Mouse (Mus musculus) heart, embryonic 14.5 days (tissue): Measurements from ENCODE around the gene Gm21983. TPM values are rescaled to one million over a fixed set of nuclear protein-coding genes. Genes with fewer than 3 reads are reported as not detected.

ENCODE experiments used
- ATAC-seq: fragments of 200-750 bp; cut with Nextera tagmentation; 2 replicates; pipeline ENCODE4 v1.8.0; 2017; ENCODE audit warnings: low read depth, moderate TSS enrichment; ENCODE audit not compliant: insufficient number of reproducible peaks, insufficient read depth, low FRiP score
- H3K27ac ChIP-seq, 2 experiments: fragments of 200-500 bp in 1 of 2; fragments of 300-500 bp in 1 of 2; sonication (generic) in 1 of 2; replicated peaks in 1 of 2; 2 replicates each; pipeline ENCODE4 v1.5.1; 2012 to 2014; ENCODE audit warnings: low read depth in 2 of 2, low read length in 2 of 2, control low read depth in 1 of 2, mild to moderate bottlenecking in 1 of 2, mixed read lengths in 1 of 2; ENCODE audit not compliant: control insufficient read depth in 1 of 2, insufficient read depth in 1 of 2
- H3K27me3 ChIP-seq: fragments of 300-500 bp; sonication (generic); 2 replicates; pipeline ENCODE4 v1.6.1; 2014; ENCODE audit warnings: mild to moderate bottlenecking, low read length, control low read depth; ENCODE audit not compliant: control insufficient read depth, insufficient read depth
- H3K36me3 ChIP-seq: fragments of 300-500 bp; sonication (generic); 2 replicates; pipeline ENCODE4 v1.6.1; 2014; ENCODE audit warnings: mild to moderate bottlenecking, control low read depth, low read length, mixed read lengths; ENCODE audit not compliant: control insufficient read depth, insufficient read depth
- H3K4me1 ChIP-seq, 2 experiments: fragments of 200-500 bp in 1 of 2; fragments of 300-500 bp in 1 of 2; sonication (generic) in 1 of 2; 2 replicates each; pipeline ENCODE4 v1.6.1; 2012 to 2014; ENCODE audit warnings: low read length in 2 of 2, control low read depth in 1 of 2, mixed read lengths in 1 of 2; ENCODE audit not compliant: control insufficient read depth in 2 of 2, insufficient read depth in 2 of 2
- H3K4me2 ChIP-seq: fragments of 300-500 bp; sonication (generic); 2 replicates; pipeline ENCODE4 v1.6.1; 2014; ENCODE audit warnings: mild to moderate bottlenecking, low read length
- H3K4me3 ChIP-seq, 2 experiments: fragments of 200-500 bp in 1 of 2; fragments of 300-500 bp in 1 of 2; sonication (generic) in 1 of 2; 2 replicates each; pipeline ENCODE4 v1.5.1; 2012 to 2014; ENCODE audit warnings: low read length in 2 of 2, mild to moderate bottlenecking in 2 of 2, control low read depth in 1 of 2, low read depth in 1 of 2, moderate library complexity in 1 of 2; ENCODE audit not compliant: control insufficient read depth in 1 of 2, insufficient read depth in 1 of 2
- H3K9ac ChIP-seq: fragments of 300-500 bp; sonication (generic); 2 replicates; pipeline ENCODE4 v1.6.1; 2014; ENCODE audit warnings: mild to moderate bottlenecking, low read length
- H3K9me3 ChIP-seq: fragments of 300-500 bp; sonication (generic); 2 replicates; pipeline ENCODE4 v1.6.1; 2016; ENCODE audit warnings: low read length, control low read depth; ENCODE audit not compliant: control insufficient read depth
- WGBS: fragments of 180-500 bp; shearing (Covaris S2); extraction: QIAGEN DNeasy Blood & Tissue Kit; methylation state at CpG from one replicate; pipeline ENCODE4 v1.1.7; 2014; 5-methylcytosine and 5-hydroxymethylcytosine counted together
- polyA plus RNA-seq: library from polyadenylated mRNA; unstranded; fragments of >200 nt; fragmentation: Nextera tagmentation; extraction: Ambion mirVana; gene quantifications from 2 replicates; pipeline ENCODE4 v1.2.1, GENCODE M21; 2014

Gm21983 gene
- polyA plus RNA-seq, 1 experiment from 2014 or later = not detected

- no peak overlapping the region for H3K9ac ChIP-seq
- no peaks in the 10 kb centered on the region for H3K36me3 ChIP-seq
- 64% methylated on average over 2 of the region's 2 CpGs for WGBS
- H3K9me3 ChIP-seq = no peaks in the 10 kb centered on the region
- H3K4me2 ChIP-seq = no peak overlapping the region
- no peak for ATAC-seq
- H3K27ac ChIP-seq = no peak overlapping the region
- H3K4me3 ChIP-seq = no peak overlapping the region
- H3K4me1 ChIP-seq = peaks cover 0 to 3% of the 10 kb centered on the region in 2 experiments; a peak in 1 of 4 replicates
- H3K27me3 ChIP-seq = no peaks in the 10 kb centered on the region
These were observed 49.5 kb downstream of the Gm21983 start for GRCm38 (mm10) chr7:27131387-27131786.

GRCm38 (mm10) chr7:27130521-27131370 lies 50.1 kb downstream of the Gm21983 start:
- no peaks in the 10 kb centered on the region for H3K36me3 ChIP-seq
- no peaks in the 10 kb centered on the region for H3K27me3 ChIP-seq
- H3K4me2 ChIP-seq = no peak overlapping the region
- no peaks in the 10 kb centered on the region for H3K9me3 ChIP-seq
- no peak for ATAC-seq
- WGBS = 83% methylated on average over 22 of the region's 22 CpGs
- H3K4me1 ChIP-seq = peaks cover 0 to 3% of the 10 kb centered on the region in 2 experiments; a peak in 1 of 4 replicates
- no peak overlapping the region for H3K27ac ChIP-seq
- H3K4me3 ChIP-seq = no peak overlapping the region
- no peak overlapping the region for H3K9ac ChIP-seq

GRCm38 (mm10) chr7:27129811-27130210 lies 51.1 kb downstream of the Gm21983 start:
- Histone ChIP-seq H3K9ac (no peak overlapping the region), H3K36me3 (no peaks in the 10 kb centered on the region), H3K4me3 (no peak overlapping the region), H3K4me1 (peaks cover 0 to 3% of the 10 kb centered on the region in 2 experiments; a peak in 1 of 4 replicates), H3K27ac (no peak overlapping the region), H3K4me2 (no peak overlapping the region), H3K27me3 (no peaks in the 10 kb centered on the region), H3K9me3 (no peaks in the 10 kb centered on the region)
- WGBS = 83% methylated on average over 12 of the region's 12 CpGs
- no peak for ATAC-seq

GRCm38 (mm10) chr7:27128946-27129345 lies 51.9 kb downstream of the Gm21983 start:
- H3K9ac ChIP-seq = no peak overlapping the region
- no peak overlapping the region for H3K4me2 ChIP-seq
- H3K9me3 ChIP-seq = no peaks in the 10 kb centered on the region
- H3K4me3 ChIP-seq = no peak overlapping the region
- no peak for ATAC-seq
- H3K27ac ChIP-seq = no peak overlapping the region
- H3K4me1 ChIP-seq = peaks cover 0 to 3% of the 10 kb centered on the region in 2 experiments; a peak in 1 of 4 replicates
- no peaks in the 10 kb centered on the region for H3K36me3 ChIP-seq
- no peaks in the 10 kb centered on the region for H3K27me3 ChIP-seq
- WGBS = 55% methylated on average over 13 of the region's 13 CpGs

- WGBS = 38% methylated on average over 3 of the region's 3 CpGs
- no peak overlapping the region for H3K27ac ChIP-seq
- H3K9me3 ChIP-seq = no peaks in the 10 kb centered on the region
- H3K4me2 ChIP-seq = no peak overlapping the region
- no peak overlapping the region for H3K4me3 ChIP-seq
- no peak for ATAC-seq
- H3K9ac ChIP-seq = no peak overlapping the region
- no peaks in the 10 kb centered on the region for H3K27me3 ChIP-seq
- H3K36me3 ChIP-seq = no peaks in the 10 kb centered on the region
- peaks cover 0 to 3% of the 10 kb centered on the region in 2 experiments; a peak in 1 of 4 replicates for H3K4me1 ChIP-seq
These were observed 52.7 kb downstream of the Gm21983 start for GRCm38 (mm10) chr7:27128162-27128561.

- Histone ChIP-seq H3K36me3 (no peaks in the 10 kb centered on the region), H3K9ac (no peak overlapping the region)
- WGBS = 63% methylated on average over 4 of the region's 4 CpGs
These were observed 55.9 kb downstream of the Gm21983 start for GRCm38 (mm10) chr7:27124969-27125368.

GRCm38 (mm10) chr7:27124305-27124832 lies 56.5 kb downstream of the Gm21983 start:
- H3K4me3 ChIP-seq = no peak overlapping the region
- H3K4me2 ChIP-seq = no peak overlapping the region
- H3K36me3 ChIP-seq = no peaks in the 10 kb centered on the region
- WGBS = 65% methylated on average over 5 of the region's 5 CpGs
- H3K27ac ChIP-seq = no peak overlapping the region
- H3K9me3 ChIP-seq = no peaks in the 10 kb centered on the region
- ATAC-seq = no peak
- no peaks in the 10 kb centered on the region for H3K27me3 ChIP-seq
- H3K9ac ChIP-seq = no peak overlapping the region
- no peaks in the 10 kb centered on the region for H3K4me1 ChIP-seq

More at GRCm38 (mm10) chr7:27124969-27125368, 55.9 kb downstream of the Gm21983 start:
- H3K4me3 ChIP-seq = no peak overlapping the region
- H3K4me1 ChIP-seq = no peaks in the 10 kb centered on the region
- no peak overlapping the region for H3K4me2 ChIP-seq
- no peak for ATAC-seq
- no peak overlapping the region for H3K27ac ChIP-seq
- no peaks in the 10 kb centered on the region for H3K9me3 ChIP-seq
- H3K27me3 ChIP-seq = no peaks in the 10 kb centered on the region
